Mouse (Mus musculus) erythroblast, embryonic 14.5 days (primary cell): Measurements from ENCODE around the gene Hephl1. TPM values are rescaled to one million over a fixed set of nuclear protein-coding genes. Genes with fewer than 3 reads are reported as not detected.

Experiments
- H3K27me3 ChIP-seq: 2 replicates; pipeline ENCODE4 v1.6.1; 2012; ENCODE audit warnings: inconsistent platforms; ENCODE audit not compliant: control insufficient read depth
- H3K36me3 ChIP-seq: 2 replicates; pipeline ENCODE4 v1.6.1; 2012; ENCODE audit warnings: mild to moderate bottlenecking, inconsistent platforms; ENCODE audit not compliant: control insufficient read depth
- H3K4me1 ChIP-seq: 2 replicates; pipeline ENCODE4 v1.6.1; 2012; ENCODE audit warnings: inconsistent platforms; ENCODE audit not compliant: control insufficient read depth
- H3K4me3 ChIP-seq: replicated peaks from 2 replicates; pipeline ENCODE3; 2012; ENCODE audit warnings: moderate library complexity, mild to moderate bottlenecking, inconsistent platforms
- H3K9me3 ChIP-seq: 2 replicates; pipeline ENCODE4 v1.6.1; 2012; ENCODE audit warnings: low read length, inconsistent platforms, mixed read lengths; ENCODE audit not compliant: control insufficient read depth
- GATA1 ChIP-seq: IDR thresholded peaks from 2 replicates; pipeline ENCODE4 v1.6.1; 2012; ENCODE audit warnings: low read length, inconsistent platforms, mixed read lengths
- TAL1 ChIP-seq: IDR thresholded peaks from 3 replicates; pipeline ENCODE4 v1.6.1; 2012; ENCODE audit warnings: low read length, inconsistent platforms, mixed read lengths
- polyA plus RNA-seq: library from polyadenylated mRNA; stranded (reverse); fragments of >175 nt; gene quantifications from 2 replicates; pipeline ENCODE4 v1.2.3, GENCODE M21; 2012

Hephl1 gene
- polyA plus RNA-seq, 1 experiment = not detected

- no peaks in the 10 kb centered on the region for H3K36me3 ChIP-seq
- H3K4me1 ChIP-seq = no peaks in the 10 kb centered on the region
- H3K9me3 ChIP-seq = no peaks in the 10 kb centered on the region
- no peaks in the 10 kb centered on the region for H3K27me3 ChIP-seq
- no peak overlapping the region for H3K4me3 ChIP-seq
- no peak for TF ChIP-seq GATA1
- TF ChIP-seq TAL1 = no peak
Observed at GRCm38 (mm10) chr9:15004298-15004685, 107.6 kb downstream of the Hephl1 start.

GRCm38 (mm10) chr9:15003676-15004297 lies 108.1 kb downstream of the Hephl1 start:
- Histone ChIP-seq H3K36me3 (no peaks in the 10 kb centered on the region), H3K27me3 (no peaks in the 10 kb centered on the region), H3K9me3 (no peaks in the 10 kb centered on the region), H3K4me1 (no peaks in the 10 kb centered on the region), H3K4me3 (no peak overlapping the region)
- TF ChIP-seq TAL1 (no peak), GATA1 (no peak)

GRCm38 (mm10) chr9:15002995-15003613 lies 108.8 kb downstream of the Hephl1 start:
- TF ChIP-seq TAL1 (no peak), GATA1 (no peak)
- H3K4me3 ChIP-seq = no peak overlapping the region
- no peaks in the 10 kb centered on the region for H3K4me1 ChIP-seq
- H3K27me3 ChIP-seq = no peaks in the 10 kb centered on the region
- no peaks in the 10 kb centered on the region for H3K9me3 ChIP-seq
- H3K36me3 ChIP-seq = no peaks in the 10 kb centered on the region

Other genes starting within 250 kb of the Hephl1 start
- not detected in 2 replicates for gene Izumo1r, start 208.2 kb downstream of the Hephl1 start, polyA plus RNA-seq
- 0.02 TPM in 1 of 2 replicates, not detected in the other for gene Panx1, start 66.6 kb downstream of the Hephl1 start, polyA plus RNA-seq
- not detected in 2 replicates for gene Vstm5, start 126.9 kb upstream of the Hephl1 start, polyA plus RNA-seq
- gene Med17, start 167.8 kb upstream of the Hephl1 start, polyA plus RNA-seq = 0.39 TPM in 2 replicates
- 0.96 and 2.3 TPM in 2 replicates for gene Taf1d, start 194.1 kb upstream of the Hephl1 start, polyA plus RNA-seq
- gene 4931406C07Rik, start 194.3 kb upstream of the Hephl1 start, polyA plus RNA-seq = 0.03 and 0.04 TPM in 2 replicates
- gene Cep295, start 245.7 kb upstream of the Hephl1 start, polyA plus RNA-seq = 0.53 and 0.89 TPM in 2 replicates